Mouse (Mus musculus): ENCODE data around the gene Ep300.
"Not testable (repeated sequence)": the region's sequence is repeated elsewhere in the genome, so short reads cannot be mapped to it uniquely, and the experiment has no call there.

Gene Ep300

GRCm38 (mm10) chr15:81594146-81594696 is 9.1 kb downstream of the Ep300 start:
- no peak for DNase-seq (ENCODE audit: low read depth, low spot score)

- DNase-seq (ENCODE audit: low read depth, low spot score): not testable (repeated sequence)
Observed at GRCm38 (mm10) chr15:81598742-81599141, 13.6 kb downstream of the Ep300 start.

- DNase-seq (ENCODE audit: low read depth, low spot score): peak; percentile 62
Observed at GRCm38 (mm10) chr15:81605241-81605640, 20.1 kb downstream of the Ep300 start.

- peak; percentile 62 for DNase-seq (ENCODE audit: low read depth, low spot score)
Observed at GRCm38 (mm10) chr15:81606634-81607033, 21.5 kb downstream of the Ep300 start.

GRCm38 (mm10) chr15:81649516-81650455 is 64.6 kb downstream of the Ep300 start:
- peak; percentile 42 for DNase-seq (ENCODE audit: low read depth, low spot score)

GRCm38 (mm10) chr15:81650636-81651035 is 65.5 kb downstream of the Ep300 start:
- DNase-seq (ENCODE audit: low read depth, low spot score): no peak

GRCm38 (mm10) chr15:81661701-81662100 is 76.5 kb downstream of the Ep300 start:
- DNase-seq (ENCODE audit: low read depth, low spot score): peak; percentile 44

GRCm38 (mm10) chr15:81663281-81663680 is 78.1 kb downstream of the Ep300 start:
- no peak for DNase-seq (ENCODE audit: low read depth, low spot score)

GRCm38 (mm10) chr15:81663697-81664561 is 78.8 kb downstream of the Ep300 start, which contains the start of gene L3mbtl2:
TSS of gene L3mbtl2 (plus strand) at chr15:81663889.
- DNase-seq (ENCODE audit: low read depth, low spot score): peak; percentile 93

GRCm38 (mm10) chr15:81666957-81667356 is 81.8 kb downstream of the Ep300 start:
- DNase-seq (ENCODE audit: low read depth, low spot score): no peak

GRCm38 (mm10) chr15:81670231-81670640 is 85.1 kb downstream of the Ep300 start:
- DNase-seq (ENCODE audit: low read depth, low spot score): peak; percentile 80

- no peak for DNase-seq (ENCODE audit: low read depth, low spot score)
Observed at GRCm38 (mm10) chr15:81676637-81677036, 91.5 kb downstream of the Ep300 start.

GRCm38 (mm10) chr15:81680301-81680805 is 95.2 kb downstream of the Ep300 start:
- DNase-seq (ENCODE audit: low read depth, low spot score): no peak

GRCm38 (mm10) chr15:81693366-81693966 is 108.3 kb downstream of the Ep300 start:
- no peak for DNase-seq (ENCODE audit: low read depth, low spot score)

- DNase-seq (ENCODE audit: low read depth, low spot score): no peak
Observed at GRCm38 (mm10) chr15:81693967-81694881, 109.1 kb downstream of the Ep300 start.

- DNase-seq (ENCODE audit: low read depth, low spot score): no peak
Observed at GRCm38 (mm10) chr15:81694891-81695290, 109.7 kb downstream of the Ep300 start.

GRCm38 (mm10) chr15:81697175-81697574 is 112.0 kb downstream of the Ep300 start, which contains the start of gene Chadl:
TSS of gene Chadl (minus strand) at chr15:81697287.
- DNase-seq (ENCODE audit: low read depth, low spot score): no peak

- DNase-seq (ENCODE audit: low read depth, low spot score): peak; percentile 62
Observed at GRCm38 (mm10) chr15:81697847-81698246, 112.7 kb downstream of the Ep300 start.

- DNase-seq (ENCODE audit: low read depth, low spot score): peak; percentile 29
Observed at GRCm38 (mm10) chr15:81698532-81698931, 113.4 kb downstream of the Ep300 start.

- no peak for DNase-seq (ENCODE audit: low read depth, low spot score)
Observed at GRCm38 (mm10) chr15:81700161-81700560, 115.0 kb downstream of the Ep300 start.

All from 3T3-L1 (cell line).